Mouse (Mus musculus): ENCODE results near the gene Lrmda. TPM values are rescaled to one million over a fixed set of nuclear protein-coding genes. Genes with fewer than 3 reads are reported as not detected.

The Lrmda gene
- polyA plus RNA-seq, 1 experiment from 2014 or later = 1.8 TPM

- Histone ChIP-seq H3K36me3 (ENCODE audit: control insufficient read depth, insufficient read depth) (peaks cover 11% of the 10 kb centered on the region; the same call in 1 of the 2 replicates), H3K9me3 (ENCODE audit: control insufficient read depth) (no peaks in the 10 kb centered on the region), H3K9ac (ENCODE audit: low read depth, low read length) (peak overlapping the region; percentile 90), H3K27me3 (replicated peaks; ENCODE audit: control insufficient read depth, insufficient read depth, low read length) (no peaks in the 10 kb centered on the region), H3K4me1 (replicated peaks; ENCODE audit: control insufficient read depth, insufficient read depth, low read length) (0 out of 2 replicates have a peak, but pooled peaks cover 2% of the 10 kb centered on the region), H3K27ac (ENCODE audit: low read depth, low read length) (peak overlapping the region; percentile 95), H3K4me2 (replicated peaks; ENCODE audit: low read depth) (peak overlapping the region; percentile 95), H3K4me3 (ENCODE audit: low read depth, low read length) (peak overlapping the region; percentile 82)
- ATAC-seq = peak; percentile 80
- WGBS = under 1% methylated on average over 74 of the region's 74 CpGs
- TF ChIP-seq CTCF (IDR thresholded peaks at IDR 0.05; ENCODE audit: low read depth) = peak; percentile 47
Observed at GRCm38 (mm10) chr14:21987660-21988576, 31.6 kb upstream of the Lrmda start.

- ATAC-seq = no peak
- Histone ChIP-seq H3K4me1 (replicated peaks; ENCODE audit: control insufficient read depth, insufficient read depth, low read length) (0 out of 2 replicates have a peak, but pooled peaks cover 2% of the 10 kb centered on the region), H3K4me2 (replicated peaks; ENCODE audit: low read depth) (peak overlapping the region; percentile 95), H3K4me3 (ENCODE audit: low read depth, low read length) (peak overlapping the region; percentile 82), H3K27me3 (replicated peaks; ENCODE audit: control insufficient read depth, insufficient read depth, low read length) (no peaks in the 10 kb centered on the region), H3K27ac (ENCODE audit: low read depth, low read length) (peak overlapping the region; percentile 95), H3K9ac (ENCODE audit: low read depth, low read length) (peak overlapping the region; percentile 90; the same call in 1 of the 2 replicates), H3K36me3 (ENCODE audit: control insufficient read depth, insufficient read depth) (peaks cover 11% of the 10 kb centered on the region; the same call in 1 of the 2 replicates), H3K9me3 (ENCODE audit: control insufficient read depth) (no peaks in the 10 kb centered on the region)
- under 1% methylated on average over 26 of the region's 26 CpGs for WGBS
- no peak for TF ChIP-seq CTCF (IDR thresholded peaks at IDR 0.05; ENCODE audit: low read depth)
Observed at GRCm38 (mm10) chr14:21988577-21989290, 30.8 kb upstream of the Lrmda start.

GRCm38 (mm10) chr14:21989291-21989913 is 30.1 kb upstream of the Lrmda start, which contains the start of gene Zfp503:
Zfp503 (minus strand) TSS chr14:21989601.
- Histone ChIP-seq H3K4me3 (ENCODE audit: low read depth, low read length) (peak within 1 kb of the TSS; percentile 82), H3K27me3 (replicated peaks; ENCODE audit: control insufficient read depth, insufficient read depth, low read length) (no peaks in the 10 kb centered on the region), H3K27ac (ENCODE audit: low read depth, low read length) (peak within 1 kb of the TSS; percentile 95), H3K9ac (ENCODE audit: low read depth, low read length) (peak within 1 kb of the TSS; percentile 90), H3K9me3 (ENCODE audit: control insufficient read depth) (no peaks in the 10 kb centered on the region), H3K36me3 (ENCODE audit: control insufficient read depth, insufficient read depth) (peaks cover 11% of the 10 kb centered on the region; the same call in 1 of the 2 replicates), H3K4me2 (replicated peaks; ENCODE audit: low read depth) (peak within 1 kb of the TSS; percentile 95), H3K4me1 (replicated peaks; ENCODE audit: control insufficient read depth, insufficient read depth, low read length) (0 out of 2 replicates have a peak, but pooled peaks cover 2% of the 10 kb centered on the region)
- peak; percentile 62 for TF ChIP-seq CTCF (IDR thresholded peaks at IDR 0.05; ENCODE audit: low read depth)
- peak; percentile 9; the same call in 1 of the 2 replicates for ATAC-seq
- under 1% methylated on average over 37 of the region's 37 CpGs for WGBS

- 0 out of 2 replicates have a peak, but pooled peaks have one; percentile 7 for TF ChIP-seq CTCF (IDR thresholded peaks at IDR 0.05; ENCODE audit: low read depth)
- Histone ChIP-seq H3K4me2 (replicated peaks; ENCODE audit: low read depth) (peak overlapping the region; percentile 95), H3K27me3 (replicated peaks; ENCODE audit: control insufficient read depth, insufficient read depth, low read length) (no peaks in the 10 kb centered on the region), H3K9me3 (ENCODE audit: control insufficient read depth) (no peaks in the 10 kb centered on the region), H3K4me3 (ENCODE audit: low read depth, low read length) (peak overlapping the region; percentile 82), H3K9ac (ENCODE audit: low read depth, low read length) (peak overlapping the region; percentile 55), H3K36me3 (ENCODE audit: control insufficient read depth, insufficient read depth) (peaks cover 4% of the 10 kb centered on the region; the same call in 1 of the 2 replicates), H3K27ac (ENCODE audit: low read depth, low read length) (peak overlapping the region; percentile 95), H3K4me1 (replicated peaks; ENCODE audit: control insufficient read depth, insufficient read depth, low read length) (0 out of 2 replicates have a peak, but pooled peaks cover 2% of the 10 kb centered on the region)
- WGBS = 8% methylated on average over 31 of the region's 31 CpGs
- ATAC-seq = no peak
Observed at GRCm38 (mm10) chr14:21990321-21991021, 29.0 kb upstream of the Lrmda start.

GRCm38 (mm10) chr14:21991251-21991780 is 28.2 kb upstream of the Lrmda start:
- H3K27me3 ChIP-seq (replicated peaks; ENCODE audit: control insufficient read depth, insufficient read depth, low read length) = no peaks in the 10 kb centered on the region
- no peak for TF ChIP-seq CTCF (IDR thresholded peaks at IDR 0.05; ENCODE audit: low read depth)
- H3K27ac ChIP-seq (ENCODE audit: low read depth, low read length) = peak overlapping the region; percentile 95
- no peaks in the 10 kb centered on the region for H3K36me3 ChIP-seq (ENCODE audit: control insufficient read depth, insufficient read depth)
- no peaks in the 10 kb centered on the region for H3K9me3 ChIP-seq (ENCODE audit: control insufficient read depth)
- no peak for ATAC-seq
- 2% methylated on average over 26 of the region's 26 CpGs for WGBS
- H3K4me1 ChIP-seq (replicated peaks; ENCODE audit: control insufficient read depth, insufficient read depth, low read length) = 0 out of 2 replicates have a peak, but pooled peaks cover 2% of the 10 kb centered on the region
- H3K4me2 ChIP-seq (replicated peaks; ENCODE audit: low read depth) = peak overlapping the region; percentile 95
- peak overlapping the region; percentile 28 for H3K9ac ChIP-seq (ENCODE audit: low read depth, low read length)
- H3K4me3 ChIP-seq (ENCODE audit: low read depth, low read length) = peak overlapping the region; percentile 82

Measured in intestine, postnatal 0 days (tissue).